Mouse (Mus musculus) T-helper 2 cell (primary cell): ENCODE data around the gene Hmgcl.

ENCODE experiments used
- in situ Hi-C: fragments of 300-600 bp; cut with MboI, MseI; formaldehyde crosslinking; loops from one replicate; pipeline ENCODE4 v1.15.1; 2025; ENCODE audit warnings: high pct_unique_total_duplicates

Gene Hmgcl

DNA sequence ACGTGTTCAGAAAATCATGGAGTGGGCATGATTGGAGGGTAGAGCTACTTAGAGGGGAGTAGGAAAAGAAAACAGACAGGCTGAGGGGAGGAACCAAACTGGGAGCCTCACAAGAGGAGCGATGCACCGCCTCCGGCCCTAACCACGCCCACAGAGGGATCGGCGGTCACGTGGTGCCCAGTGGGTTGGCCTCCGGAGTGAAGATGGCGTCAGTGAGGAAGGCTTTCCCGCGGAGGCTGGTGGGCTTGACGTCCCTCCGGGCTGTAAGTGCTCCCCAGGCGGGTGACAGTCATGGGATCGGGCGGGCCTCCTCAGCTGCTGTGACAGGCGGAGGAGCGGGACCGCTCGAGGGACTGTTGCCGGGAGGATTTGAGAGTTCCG, at the start of gene Hmgcl:
Gene Hmgcl (plus strand): TSS at position 171 of the 381 bp plus-strand sequence.
- in situ Hi-C loops, result no loop called here

- in situ Hi-C loops, result no loop called here
Measured at GRCm38 (mm10) chr4:135898380-135899049, 47.7 kb upstream of the Hmgcl start.

DNA sequence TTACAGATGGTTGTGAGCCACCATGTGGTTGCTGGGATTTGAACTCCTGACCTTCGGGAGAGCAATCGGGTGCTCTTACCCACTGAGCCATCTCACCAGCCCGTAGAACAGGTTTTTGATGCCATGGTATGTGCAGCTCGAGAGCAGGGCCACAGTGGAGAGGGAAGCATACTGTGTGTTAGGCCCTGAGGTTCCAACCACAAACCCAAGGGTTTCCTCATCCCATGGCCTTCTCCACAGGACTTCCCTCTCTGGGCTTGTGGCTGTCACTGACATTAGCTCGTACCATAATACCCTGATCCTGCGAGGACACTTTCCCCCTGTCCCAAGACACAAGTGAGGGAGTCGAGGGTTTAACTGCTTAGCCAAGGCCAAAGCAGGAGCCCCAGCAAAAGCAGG, 47.2 kb upstream of the Hmgcl start:
- in situ Hi-C loops, result no loop called here

GRCm38 (mm10) chr4:135900008-135900407, 46.2 kb upstream of the Hmgcl start:
- in situ Hi-C loops, result no loop called here

- in situ Hi-C loops, result no loop called here
Measured at GRCm38 (mm10) chr4:135902606-135903242, 43.5 kb upstream of the Hmgcl start.

DNA sequence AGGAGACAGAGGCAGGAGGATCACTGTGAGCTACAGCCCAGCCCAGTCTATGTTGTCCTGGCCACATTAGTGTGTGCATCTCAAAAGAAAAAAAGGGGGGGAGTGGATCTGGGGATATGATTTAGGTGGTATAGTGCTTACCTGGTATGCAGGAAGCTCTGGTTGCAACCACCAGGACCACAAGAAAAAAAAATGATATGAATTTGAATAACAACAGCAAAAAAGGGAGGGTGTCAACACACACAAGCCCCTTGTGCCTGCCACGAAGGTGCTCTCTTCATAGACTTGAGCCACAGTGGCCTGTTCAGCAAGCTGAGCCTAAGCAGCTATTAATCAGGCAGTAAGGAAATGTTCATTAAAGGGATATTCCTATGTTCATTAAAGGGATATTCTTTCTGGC, 41.4 kb upstream of the Hmgcl start:
- in situ Hi-C loops, result no loop called here

GRCm38 (mm10) chr4:135906633-135907032, 39.6 kb upstream of the Hmgcl start:
- in situ Hi-C loops, result no loop called here

GRCm38 (mm10) chr4:135909326-135910066, 36.8 kb upstream of the Hmgcl start:
- in situ Hi-C loops, result no loop called here

GRCm38 (mm10) chr4:135911531-135911930, 34.7 kb upstream of the Hmgcl start:
- in situ Hi-C loops, result no loop called here

DNA sequence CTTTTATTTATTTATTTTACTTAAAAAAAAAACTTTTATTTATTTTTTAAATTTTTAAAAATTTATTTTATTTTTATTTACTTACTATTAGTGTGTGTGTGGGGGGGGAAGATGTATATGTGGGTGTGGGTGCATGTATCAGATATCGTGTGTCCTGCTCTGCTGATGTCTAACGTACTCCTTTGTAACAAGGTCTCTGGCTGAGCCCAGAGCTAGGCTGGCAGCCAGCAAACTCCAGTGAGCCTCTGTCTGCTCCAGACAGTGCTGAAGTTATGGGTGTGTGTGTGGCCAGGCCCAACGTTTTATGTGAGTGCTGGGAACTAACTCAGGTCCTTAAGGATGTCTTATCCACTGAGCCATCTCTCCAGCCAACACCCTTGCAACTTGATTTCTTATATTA, 34.1 kb upstream of the Hmgcl start:
- in situ Hi-C loops, result no loop called here

DNA sequence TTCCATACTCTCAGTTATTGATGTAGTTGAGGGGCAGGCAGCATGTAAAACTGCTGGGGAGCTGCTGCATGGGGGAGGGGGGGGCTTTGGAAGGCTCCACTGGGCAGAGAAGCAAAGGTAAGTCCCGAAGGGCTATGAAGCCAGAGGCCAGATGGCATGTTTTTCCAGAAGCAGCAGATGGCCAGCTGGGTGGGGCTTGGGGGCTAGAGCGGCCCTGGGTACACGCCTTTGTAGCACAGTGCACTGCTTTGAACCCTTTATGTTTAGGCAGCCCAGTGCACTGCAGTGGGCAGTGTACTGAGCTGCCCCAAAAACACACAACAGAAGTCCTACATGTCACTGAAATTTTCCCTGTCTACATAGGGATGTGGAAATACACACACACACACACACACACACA, 33.4 kb upstream of the Hmgcl start:
- in situ Hi-C loops, result no loop called here

DNA sequence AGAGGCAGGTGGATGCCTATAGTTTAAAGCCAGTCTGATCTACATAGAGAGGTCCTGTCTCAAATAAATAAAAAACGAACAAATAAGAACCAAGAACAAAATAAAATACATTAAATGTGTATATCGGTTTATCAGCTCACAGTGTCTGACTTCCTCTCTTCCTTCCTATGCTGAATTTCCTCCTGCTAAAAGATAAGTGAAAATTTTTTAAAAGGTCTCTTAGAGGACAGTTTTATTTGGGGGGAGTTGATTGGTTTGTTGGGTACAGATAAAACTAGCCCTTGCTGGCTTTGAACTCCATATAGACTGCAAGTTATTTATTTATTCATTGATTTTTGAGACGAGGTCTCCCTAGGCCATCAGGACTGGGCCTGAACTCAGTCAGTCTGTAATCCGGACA, 32.8 kb upstream of the Hmgcl start:
- in situ Hi-C loops, result no loop called here

GRCm38 (mm10) chr4:135918635-135919279, 27.5 kb upstream of the Hmgcl start:
- in situ Hi-C loops, result loop anchor here (5.0 kb wide), 1 partner anchor 36 kb away; no protein-coding TSS in a partner anchor

- in situ Hi-C loops, result loop anchor here (5.0 kb wide), 1 partner anchor 37 kb away; no protein-coding TSS in a partner anchor
Measured at GRCm38 (mm10) chr4:135919280-135919639, 27.0 kb upstream of the Hmgcl start.

DNA sequence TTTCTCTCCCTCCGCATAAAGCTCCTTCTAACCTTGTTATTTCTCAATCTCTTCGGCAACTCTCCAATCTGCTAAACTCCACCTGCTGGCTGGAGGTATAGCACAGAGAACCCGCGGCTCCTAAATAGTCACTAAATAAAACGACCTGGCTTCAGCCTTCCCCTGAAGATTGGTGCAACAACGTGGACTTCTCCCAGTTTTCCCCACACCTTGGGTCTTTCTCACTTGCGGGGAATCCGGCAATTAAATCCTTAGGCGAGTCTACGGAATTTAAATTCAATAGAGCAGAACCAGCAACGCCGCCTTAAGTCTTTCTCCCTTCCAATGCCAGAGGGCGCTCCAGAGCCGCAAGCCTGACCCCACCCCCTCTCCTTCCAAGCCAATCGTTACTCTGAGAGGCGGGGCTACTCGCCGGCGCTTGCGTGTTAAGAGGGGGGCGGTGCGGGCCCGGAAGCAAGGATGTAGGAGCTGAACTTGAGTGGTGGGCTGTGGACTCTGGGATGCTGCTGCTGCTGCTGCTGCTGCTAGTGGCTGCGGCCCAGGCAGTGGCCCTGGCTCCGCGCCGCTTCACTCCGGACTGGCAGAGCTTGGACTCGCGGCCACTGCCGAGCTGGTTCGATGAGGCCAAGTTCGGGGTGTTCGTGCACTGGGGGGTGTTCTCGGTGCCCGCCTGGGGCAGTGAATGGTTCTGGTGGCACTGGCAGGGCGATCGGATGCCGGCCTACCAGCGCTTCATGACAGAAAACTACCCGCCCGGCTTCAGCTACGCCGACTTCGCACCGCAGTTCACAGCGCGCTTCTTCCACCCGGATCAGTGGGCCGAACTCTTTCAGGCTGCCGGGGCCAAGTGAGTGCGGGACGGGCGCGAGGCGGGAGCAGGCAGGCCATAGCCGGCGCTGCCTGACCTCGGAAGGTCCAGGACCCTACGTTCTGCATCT, 25.7 kb upstream of the Hmgcl start, which contains the start of gene Fuca1:
Gene Fuca1 (plus strand): TSS at position 432 of the 938 bp plus-strand sequence.
- in situ Hi-C loops, result no loop called here

GRCm38 (mm10) chr4:135921257-135922120, 24.8 kb upstream of the Hmgcl start:
- in situ Hi-C loops, result no loop called here

DNA sequence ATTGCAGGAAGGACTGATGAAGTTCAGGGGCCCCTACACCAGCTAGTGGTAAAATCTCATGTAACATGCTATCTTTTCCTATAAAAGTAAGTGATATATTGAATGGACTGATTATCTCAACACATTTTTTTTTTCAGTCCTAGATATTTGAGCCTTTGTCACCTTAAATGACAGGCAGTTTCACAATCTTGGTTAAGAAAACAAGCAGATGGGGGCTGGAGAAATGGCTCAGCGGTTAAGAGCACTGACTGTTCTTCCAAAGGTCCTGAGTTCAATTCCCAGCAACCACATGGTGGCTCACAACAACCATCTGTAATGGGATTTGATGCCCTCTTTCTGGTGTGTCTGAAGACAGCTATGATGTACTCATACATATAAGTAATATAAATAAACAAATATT, 24.1 kb upstream of the Hmgcl start:
- in situ Hi-C loops, result no loop called here

- in situ Hi-C loops, result no loop called here
Measured at GRCm38 (mm10) chr4:135924418-135924817, 21.8 kb upstream of the Hmgcl start.

GRCm38 (mm10) chr4:135925341-135925740, 20.9 kb upstream of the Hmgcl start:
- in situ Hi-C loops, result no loop called here

GRCm38 (mm10) chr4:135926195-135926808, 19.9 kb upstream of the Hmgcl start:
- in situ Hi-C loops, result no loop called here
